Mouse (Mus musculus): ENCODE data around the gene Grin2d. TPM values are rescaled to one million over a fixed set of nuclear protein-coding genes. Genes with fewer than 3 reads are reported as not detected.

Grin2d gene
- polyA plus RNA-seq, 1 experiment from 2014 or later = 0.48 TPM

DNA sequence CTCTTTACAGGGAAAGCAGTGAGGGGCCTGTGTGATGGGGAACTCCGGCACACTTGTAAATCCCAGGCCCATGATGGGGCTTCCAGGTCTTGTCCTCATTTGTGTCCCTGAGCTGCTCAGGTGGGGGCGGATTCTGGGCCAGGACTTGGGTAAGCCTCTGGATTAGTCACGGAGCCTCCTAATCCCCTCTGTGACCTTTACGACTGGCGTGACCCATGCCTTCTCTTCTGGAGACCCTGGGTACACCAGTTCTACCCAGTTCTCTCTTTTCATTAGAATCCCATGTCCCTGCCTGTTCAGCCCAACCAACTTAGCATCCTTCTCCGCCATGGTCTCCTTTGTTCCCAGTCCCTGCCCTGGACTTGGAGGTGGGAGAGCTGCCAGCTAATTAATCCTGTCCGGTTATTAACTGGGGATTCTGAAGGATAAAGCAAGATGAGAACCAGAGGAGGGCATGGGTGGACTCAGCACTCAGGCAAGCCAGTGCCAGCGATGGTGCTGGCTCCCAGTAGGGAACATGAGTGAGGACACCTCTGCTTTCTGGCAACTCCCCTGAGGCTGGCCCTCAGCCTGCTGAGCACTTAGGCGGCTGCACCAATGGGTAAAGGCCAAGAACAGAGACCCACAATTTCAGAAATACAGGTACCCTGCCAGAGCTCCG is 62.7 kb downstream of the Grin2d start:
- WGBS = 11% methylated on average over 10 of the region's 10 CpGs
- H3K4me3 ChIP-seq = no peak overlapping the region
- H3K9ac ChIP-seq = peak overlapping the region; percentile 40; the same call in 1 of the 2 replicates

GRCm38 (mm10) chr7:45814841-45815240 is 63.3 kb downstream of the Grin2d start:
- WGBS = 4% methylated on average over 5 of the region's 5 CpGs
- peak overlapping the region; percentile 61 for H3K4me2 ChIP-seq
- H3K27me3 ChIP-seq = peaks cover 8% of the 10 kb centered on the region
- peak overlapping the region; percentile 61 for H3K27ac ChIP-seq
- H3K4me1 ChIP-seq = peaks cover 33% of the 10 kb centered on the region
- no peaks in the 10 kb centered on the region for H3K9me3 ChIP-seq (replicated peaks)
- peak overlapping the region; percentile 78 for H3K4me3 ChIP-seq
- peaks cover 31% of the 10 kb centered on the region for H3K36me3 ChIP-seq (ENCODE audit: poor library complexity, severe bottlenecking)
- peak overlapping the region; percentile 40 for H3K9ac ChIP-seq
- no peak for ATAC-seq

More for the DNA sequence above, 62.7 kb downstream of the Grin2d start:
- Histone ChIP-seq H3K27me3 (peaks cover 10% of the 10 kb centered on the region), H3K4me1 (peaks cover 33% of the 10 kb centered on the region), H3K36me3 (ENCODE audit: poor library complexity, severe bottlenecking) (peaks cover 25% of the 10 kb centered on the region), H3K9me3 (replicated peaks) (no peaks in the 10 kb centered on the region), H3K4me2 (peak overlapping the region; percentile 61), H3K27ac (peak overlapping the region; percentile 61)
- ATAC-seq = no peak

GRCm38 (mm10) chr7:45813787-45814779 is 64.1 kb downstream of the Grin2d start, which contains the start of gene Cyth2:
Gene Cyth2, minus strand, starts transcription at chr7:45814581.
- peak within 1 kb of the TSS; percentile 78 for H3K4me3 ChIP-seq
- no peaks in the 10 kb centered on the region for H3K9me3 ChIP-seq (replicated peaks)
- H3K36me3 ChIP-seq (ENCODE audit: poor library complexity, severe bottlenecking) = peaks cover 39% of the 10 kb centered on the region
- H3K4me1 ChIP-seq = peaks cover 33% of the 10 kb centered on the region
- peak within 1 kb of the TSS; percentile 92 for H3K4me2 ChIP-seq
- ATAC-seq = peak; percentile 98
- peaks cover 7% of the 10 kb centered on the region; the same call in 1 of the 2 replicates for H3K27me3 ChIP-seq
- under 1% methylated on average over 56 of the region's 92 CpGs for WGBS
- H3K9ac ChIP-seq = peak within 1 kb of the TSS; percentile 92
- H3K27ac ChIP-seq = peak within 1 kb of the TSS; percentile 99

GRCm38 (mm10) chr7:45812921-45813320 is 65.3 kb downstream of the Grin2d start:
- Histone ChIP-seq H3K9me3 (replicated peaks) (no peaks in the 10 kb centered on the region), H3K4me2 (peak overlapping the region; percentile 92), H3K36me3 (ENCODE audit: poor library complexity, severe bottlenecking) (peaks cover 51% of the 10 kb centered on the region), H3K4me3 (peak overlapping the region; percentile 78), H3K4me1 (peaks cover 36% of the 10 kb centered on the region), H3K27me3 (no peaks in the 10 kb centered on the region), H3K9ac (peak overlapping the region; percentile 92), H3K27ac (0 out of 2 replicates have a peak overlapping the region, but pooled peaks have one; percentile 99)
- no peak for ATAC-seq
- WGBS = 89% methylated on average over 8 of the region's 8 CpGs

DNA sequence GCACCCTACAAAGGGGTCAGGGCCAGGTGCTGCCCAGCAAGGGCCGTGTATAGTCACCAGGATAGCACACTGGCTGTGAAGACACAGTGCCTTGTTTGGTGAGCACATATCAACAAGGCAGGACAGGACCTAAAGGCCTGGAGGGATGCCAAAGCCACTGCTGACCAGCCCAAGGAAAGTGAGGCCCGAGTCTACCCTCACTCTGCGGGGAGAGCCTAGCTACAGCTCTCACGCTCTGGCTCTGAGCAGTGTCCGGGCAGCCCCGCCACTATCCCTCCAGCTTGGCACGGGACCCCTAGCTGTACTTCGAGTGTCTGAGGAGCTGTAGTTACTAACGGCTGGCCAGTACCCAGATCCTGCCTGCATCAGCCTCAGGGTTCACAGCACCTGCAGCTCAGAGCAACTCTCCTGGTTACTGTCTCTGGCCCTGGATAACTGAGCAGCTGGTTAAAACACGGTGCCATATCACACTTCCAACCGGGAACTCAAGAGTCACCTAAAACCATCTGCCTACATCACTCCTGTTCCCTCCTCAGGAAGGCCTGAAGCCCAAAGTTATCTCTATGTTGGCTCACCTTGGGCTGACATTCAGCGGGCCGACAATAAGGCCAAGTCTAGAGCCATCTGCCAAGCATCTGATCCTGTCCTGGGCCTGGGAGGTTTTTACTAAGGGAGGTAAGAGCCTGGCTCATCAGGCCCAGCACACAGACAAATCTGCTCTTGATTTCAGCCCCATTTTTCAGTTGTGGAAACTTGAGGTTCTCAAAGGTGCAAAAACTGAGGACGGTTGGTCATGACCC is 68.7 kb downstream of the Grin2d start:
- no peaks in the 10 kb centered on the region for H3K27me3 ChIP-seq
- no peak for ATAC-seq
- WGBS = 90% methylated on average over 14 of the region's 14 CpGs
- peaks cover 76% of the 10 kb centered on the region for H3K36me3 ChIP-seq (ENCODE audit: poor library complexity, severe bottlenecking)
- H3K9me3 ChIP-seq (replicated peaks) = no peaks in the 10 kb centered on the region
- no peak overlapping the region for H3K4me2 ChIP-seq
- H3K27ac ChIP-seq = peak overlapping the region; percentile 25; the same call in 1 of the 2 replicates
- H3K9ac ChIP-seq = peak overlapping the region; percentile 22
- peaks cover 21% of the 10 kb centered on the region for H3K4me1 ChIP-seq
- no peak overlapping the region for H3K4me3 ChIP-seq

DNA sequence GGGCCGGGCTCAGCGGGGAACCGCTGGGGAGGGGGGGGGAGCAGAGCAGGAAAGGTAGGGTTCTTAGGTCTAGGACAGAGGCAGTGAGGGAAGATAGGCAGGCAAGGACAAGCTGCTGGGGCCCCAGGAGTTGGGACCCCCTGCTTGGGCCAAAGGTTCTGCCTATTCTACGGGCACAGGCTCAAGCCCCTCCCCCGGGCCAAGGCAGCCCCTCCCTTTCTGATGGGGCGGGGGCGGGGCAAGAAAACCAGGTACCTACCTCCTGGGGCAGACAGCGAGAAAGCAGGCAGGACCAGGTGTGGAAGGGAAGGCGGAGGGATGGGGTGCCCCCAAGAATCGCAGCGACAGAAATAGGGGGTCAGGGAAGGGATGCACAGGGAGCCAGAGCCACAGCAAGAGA is 69.7 kb downstream of the Grin2d start:
- H3K27ac ChIP-seq = no peak overlapping the region
- 43% methylated on average over 8 of the region's 11 CpGs for WGBS

GRCm38 (mm10) chr7:45805941-45806340 is 72.2 kb downstream of the Grin2d start:
- Histone ChIP-seq H3K4me2 (no peak overlapping the region), H3K27me3 (no peaks in the 10 kb centered on the region), H3K4me1 (peaks cover 5% of the 10 kb centered on the region; the same call in 1 of the 2 replicates), H3K36me3 (ENCODE audit: poor library complexity, severe bottlenecking) (peaks cover 87% of the 10 kb centered on the region), H3K4me3 (no peak overlapping the region), H3K9me3 (replicated peaks) (no peaks in the 10 kb centered on the region), H3K9ac (no peak overlapping the region), H3K27ac (no peak overlapping the region)
- no peak for ATAC-seq
- WGBS = 68% methylated on average over 5 of the region's 5 CpGs

More for the DNA sequence above, 69.7 kb downstream of the Grin2d start:
- H3K36me3 ChIP-seq (ENCODE audit: poor library complexity, severe bottlenecking) = peaks cover 84% of the 10 kb centered on the region
- H3K9me3 ChIP-seq (replicated peaks) = no peaks in the 10 kb centered on the region
- H3K4me2 ChIP-seq = no peak overlapping the region
- ATAC-seq = no peak
- peaks cover 21% of the 10 kb centered on the region for H3K4me1 ChIP-seq
- 0 out of 2 replicates have a peak overlapping the region, but pooled peaks have one; percentile 22 for H3K9ac ChIP-seq
- no peaks in the 10 kb centered on the region for H3K27me3 ChIP-seq
- no peak overlapping the region for H3K4me3 ChIP-seq

GRCm38 (mm10) chr7:45802551-45802950 is 75.6 kb downstream of the Grin2d start:
- Histone ChIP-seq H3K36me3 (ENCODE audit: poor library complexity, severe bottlenecking) (peaks cover 80% of the 10 kb centered on the region), H3K9ac (no peak overlapping the region), H3K4me2 (no peak overlapping the region), H3K27ac (no peak overlapping the region), H3K4me1 (peaks cover 19% of the 10 kb centered on the region), H3K4me3 (no peak overlapping the region), H3K9me3 (replicated peaks) (no peaks in the 10 kb centered on the region), H3K27me3 (peaks cover 15% of the 10 kb centered on the region)
- 95% methylated on average over 6 of the region's 6 CpGs for WGBS
- ATAC-seq = no peak

DNA sequence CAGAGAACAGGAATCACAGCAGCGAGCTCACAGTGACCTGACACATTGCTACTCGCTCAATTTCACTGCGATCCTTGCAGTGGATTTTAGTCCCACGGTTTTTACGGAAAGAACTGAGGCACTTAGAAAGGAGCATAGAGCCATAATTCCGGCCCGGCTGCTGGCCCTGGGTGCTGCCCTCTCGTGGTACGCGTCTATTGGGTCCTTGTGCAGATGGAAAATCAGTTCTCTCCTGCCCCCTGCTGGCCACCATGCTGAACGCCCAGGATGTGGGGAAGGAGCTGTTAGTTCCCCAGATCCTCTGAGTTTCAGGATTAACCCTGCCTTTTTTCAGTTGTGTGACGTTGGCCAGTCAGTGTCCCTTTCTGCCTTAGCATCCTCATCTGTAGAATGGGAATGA is 76.8 kb downstream of the Grin2d start:
- ATAC-seq = peak; percentile 55
- H3K27ac ChIP-seq = no peak overlapping the region
- WGBS = 4% methylated on average over 12 of the region's 12 CpGs
- H3K9me3 ChIP-seq (replicated peaks) = no peaks in the 10 kb centered on the region
- no peak overlapping the region for H3K9ac ChIP-seq
- no peak overlapping the region; the same call in 1 of the 2 replicates for H3K4me2 ChIP-seq
- H3K4me1 ChIP-seq = peaks cover 27% of the 10 kb centered on the region
- H3K36me3 ChIP-seq (ENCODE audit: poor library complexity, severe bottlenecking) = peaks cover 80% of the 10 kb centered on the region
- no peak overlapping the region for H3K4me3 ChIP-seq
- H3K27me3 ChIP-seq = peaks cover 26% of the 10 kb centered on the region

GRCm38 (mm10) chr7:45800546-45801204 is 77.5 kb downstream of the Grin2d start:
- H3K27ac ChIP-seq = no peak overlapping the region
- H3K9ac ChIP-seq = no peak overlapping the region
- H3K4me2 ChIP-seq = no peak overlapping the region; the same call in 1 of the 2 replicates
- H3K36me3 ChIP-seq (ENCODE audit: poor library complexity, severe bottlenecking) = peaks cover 80% of the 10 kb centered on the region
- ATAC-seq = no peak
- H3K4me3 ChIP-seq = no peak overlapping the region
- peaks cover 33% of the 10 kb centered on the region for H3K27me3 ChIP-seq
- peaks cover 27% of the 10 kb centered on the region for H3K4me1 ChIP-seq
- WGBS = 27% methylated on average over 20 of the region's 25 CpGs
- H3K9me3 ChIP-seq (replicated peaks) = no peaks in the 10 kb centered on the region

DNA sequence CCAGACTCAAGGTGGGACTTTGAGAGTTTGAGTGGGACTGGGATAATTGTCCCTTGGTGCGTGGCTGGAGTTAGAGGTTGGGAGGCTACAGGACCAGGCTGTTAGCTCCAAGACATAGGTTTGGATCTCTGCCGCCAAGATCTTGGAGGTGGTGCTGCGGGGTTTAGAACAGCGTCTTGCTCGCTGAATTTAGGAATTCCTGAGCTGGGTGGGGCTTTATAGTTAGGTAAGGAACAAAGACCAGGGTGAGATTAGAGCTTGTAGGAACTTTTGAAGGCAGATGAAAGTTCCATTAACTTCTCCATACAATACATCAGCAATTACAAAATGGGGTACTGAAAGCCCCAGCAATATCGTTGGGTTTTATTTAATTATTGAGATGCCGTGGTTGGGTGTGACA is 78.2 kb downstream of the Grin2d start:
- 46% methylated on average over 7 of the region's 7 CpGs for WGBS
- no peaks in the 10 kb centered on the region for H3K9me3 ChIP-seq (replicated peaks)
- H3K9ac ChIP-seq = no peak overlapping the region
- peaks cover 27% of the 10 kb centered on the region for H3K4me1 ChIP-seq
- peaks cover 83% of the 10 kb centered on the region for H3K36me3 ChIP-seq (ENCODE audit: poor library complexity, severe bottlenecking)
- ATAC-seq = no peak
- no peak overlapping the region for H3K27ac ChIP-seq
- H3K4me3 ChIP-seq = no peak overlapping the region
- peaks cover 39% of the 10 kb centered on the region for H3K27me3 ChIP-seq
- no peak overlapping the region for H3K4me2 ChIP-seq

Measured in forebrain, embryonic 13.5 days (tissue).